Mouse (Mus musculus): ENCODE data around the gene Ift140.
A peak's percentile ranks its signal among the peaks of the same experiment; 100 is the strongest.
"Not testable (repeated sequence)": the region's sequence is repeated elsewhere in the genome, so short reads cannot be mapped to it uniquely, and the experiment has no call there.

Gene Ift140

DNA sequence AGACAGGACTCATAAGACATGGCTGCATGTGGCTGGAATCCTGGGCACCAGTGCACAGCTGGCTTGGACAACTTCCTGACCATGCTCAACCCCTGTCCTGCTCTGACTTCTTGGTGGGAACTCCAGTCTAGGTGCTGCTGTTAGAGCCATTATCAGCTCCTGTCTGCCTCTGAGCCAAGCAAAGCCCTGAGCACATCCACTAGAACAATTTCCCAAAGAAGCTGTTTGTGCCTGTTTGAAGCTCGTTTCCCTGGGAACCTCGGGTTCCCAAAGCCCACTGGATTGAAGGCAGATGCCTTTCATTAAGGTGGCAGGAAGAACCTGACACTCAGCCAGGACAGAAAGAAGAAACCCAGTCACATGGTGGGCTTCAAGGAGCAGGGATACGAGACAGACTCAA lies 104.5 kb downstream of the Ift140 start, which contains the start of gene Ptx4:
TSS of gene Ptx4 (plus strand) at position 355 of the 400 bp plus-strand sequence.
- no peak for DNase-seq

DNA sequence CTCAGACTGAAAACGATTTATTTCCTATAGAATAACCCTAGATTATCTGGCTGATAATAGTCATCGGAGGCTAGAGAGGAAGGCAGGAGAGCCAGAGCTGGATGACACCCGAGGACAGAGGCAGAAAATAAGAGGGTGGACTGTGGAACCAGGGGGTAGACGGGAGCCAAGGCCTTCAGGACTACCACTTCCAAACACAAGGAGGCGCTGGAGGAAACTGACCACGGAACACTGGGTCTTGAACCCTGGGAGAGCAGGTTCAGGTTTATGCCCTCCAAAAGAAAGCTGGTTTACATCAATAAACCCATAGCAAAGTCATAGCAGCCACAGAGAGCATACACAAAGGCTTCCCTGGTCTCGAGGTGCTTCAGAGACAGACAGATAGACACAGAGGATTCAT lies 108.1 kb downstream of the Ift140 start:
- DNase-seq, result peak; percentile 26 to 35

DNA sequence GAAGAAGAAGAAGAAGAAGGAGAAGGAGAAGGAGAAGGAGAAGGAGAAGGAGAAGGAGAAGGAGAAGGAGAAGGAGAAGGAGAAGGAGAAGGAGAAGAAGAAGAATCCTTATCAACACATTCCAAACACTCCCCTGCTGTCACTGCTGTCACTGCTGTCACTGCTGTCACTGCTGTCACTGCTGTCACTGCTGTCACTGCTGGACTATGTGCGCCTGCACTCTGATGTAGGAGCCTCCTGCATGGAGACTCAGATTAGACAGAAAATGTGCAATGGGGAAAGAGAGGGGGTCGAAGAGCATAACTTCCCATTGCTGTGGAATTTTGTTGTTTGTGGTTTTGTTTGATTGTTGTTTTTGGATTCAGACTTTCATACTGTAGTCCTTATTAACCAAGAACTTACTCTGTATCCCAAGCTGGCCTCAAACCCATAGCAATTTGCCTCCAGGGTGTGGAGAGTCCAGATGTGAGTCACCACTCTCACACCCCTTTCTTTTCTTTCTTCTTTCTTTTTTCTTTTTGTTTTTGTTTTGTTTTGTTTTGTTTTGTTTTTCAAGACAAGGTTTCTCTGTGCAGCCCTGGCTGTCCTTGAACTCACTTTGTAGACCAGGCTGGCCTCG lies 109.7 kb downstream of the Ift140 start:
- DNase-seq, result not testable (repeated sequence)

DNA sequence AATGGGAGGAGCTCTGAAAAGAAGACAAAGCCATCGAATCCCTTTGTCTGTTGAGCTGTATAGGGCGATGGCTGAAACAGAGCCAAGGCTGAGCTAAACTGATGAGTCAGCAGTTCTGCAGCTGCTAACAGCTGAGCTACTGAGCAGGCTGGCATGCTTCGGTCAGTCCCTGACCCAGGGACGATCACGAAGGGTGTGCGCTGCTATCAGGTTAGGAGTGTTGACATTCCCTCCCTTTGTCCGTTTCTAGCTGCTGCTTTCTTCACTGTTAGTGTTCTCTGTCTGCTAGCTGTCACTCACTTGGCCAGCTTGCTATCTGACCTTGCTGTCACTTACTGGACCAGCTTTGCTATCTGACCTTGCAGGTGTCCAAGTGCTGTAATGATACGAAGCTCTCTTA lies 111.2 kb downstream of the Ift140 start:
- peak in 1 of 2 experiments; percentile 16 for DNase-seq

DNA sequence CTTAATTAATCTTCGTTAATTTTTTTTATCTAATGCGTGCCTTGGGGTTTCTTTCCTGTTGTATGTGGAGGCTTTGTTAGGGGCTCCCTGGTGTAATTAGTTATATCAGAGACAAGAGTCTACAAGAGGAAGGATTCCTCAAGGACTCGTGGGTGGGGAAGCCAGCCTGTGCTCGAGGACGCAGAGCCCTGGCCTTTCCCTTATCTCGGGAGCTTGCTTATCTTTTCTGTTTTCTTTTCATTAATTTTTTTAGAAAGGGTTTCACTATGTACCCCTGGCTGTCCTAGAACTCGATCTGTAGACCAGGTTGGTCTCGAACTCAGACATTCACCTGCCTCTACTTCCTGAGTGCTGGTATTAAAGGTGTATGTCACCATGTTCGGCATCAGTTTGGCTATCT lies 111.8 kb downstream of the Ift140 start:
- no peak for DNase-seq

DNA sequence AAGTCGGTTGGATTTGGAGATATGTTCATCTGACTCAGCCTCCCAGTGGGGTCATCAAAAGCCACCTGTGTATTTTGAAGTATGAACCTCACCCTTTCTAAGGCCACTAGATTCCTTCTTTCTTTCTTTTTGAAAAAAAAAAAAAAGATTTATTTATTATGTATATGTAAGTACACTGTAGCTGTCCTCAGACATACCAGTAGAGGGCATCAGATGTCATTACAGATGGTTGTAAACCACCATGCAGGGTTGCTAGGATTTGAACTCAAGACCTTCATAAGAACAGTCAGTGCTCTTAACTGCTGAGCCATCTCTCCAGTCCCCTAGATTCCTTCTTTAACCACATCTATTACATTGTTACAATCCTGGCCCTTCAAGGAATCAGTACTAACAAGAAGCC lies 114.2 kb downstream of the Ift140 start:
- no peak for DNase-seq

DNA sequence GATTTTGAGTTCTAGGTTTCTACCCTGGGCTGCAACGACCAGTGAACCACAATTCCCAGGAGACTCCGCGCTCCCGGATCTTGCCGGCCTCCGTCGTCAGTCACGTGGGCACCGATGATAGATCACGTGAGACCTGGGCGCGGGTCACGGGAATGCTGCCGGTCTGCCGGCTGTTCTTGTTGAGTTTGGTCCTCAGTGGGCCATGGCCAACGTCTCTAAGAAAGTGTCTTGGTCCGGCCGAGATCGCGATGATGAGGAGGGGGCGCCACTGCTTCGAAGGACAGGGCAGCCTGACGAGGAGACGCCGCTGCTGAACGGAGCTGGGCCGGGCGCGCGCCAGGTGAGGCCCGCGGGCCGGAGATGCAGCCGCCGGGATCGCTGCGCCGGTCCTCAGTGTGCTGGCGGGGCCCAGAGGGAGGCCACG lies 117.4 kb downstream of the Ift140 start, which contains the start of gene Clcn7:
TSS of gene Clcn7 (plus strand) at position 117 of the 424 bp plus-strand sequence.
- DNase-seq, result peak; percentile 95 to 97

DNA sequence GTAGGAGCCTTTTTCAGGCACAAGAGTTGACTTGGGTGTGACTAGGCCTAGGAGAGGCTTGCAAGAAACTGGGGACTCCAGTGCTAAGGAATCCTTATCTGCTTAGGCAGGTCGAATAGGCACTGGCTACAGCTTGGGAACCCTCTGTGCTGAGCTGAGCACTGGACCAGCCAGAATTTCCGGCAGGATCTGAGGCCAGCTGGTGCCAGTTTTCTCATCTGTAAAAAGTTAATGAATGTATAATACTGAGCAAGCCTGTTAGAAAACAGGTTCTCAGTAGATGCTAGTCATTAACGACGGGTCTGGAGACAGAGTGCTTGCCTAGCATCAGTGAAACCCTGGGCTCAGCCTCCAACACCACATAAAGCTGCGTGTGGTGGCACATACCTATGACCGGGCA lies 119.7 kb downstream of the Ift140 start:
- DNase-seq, result peak in 1 of 2 experiments; percentile 8

DNA sequence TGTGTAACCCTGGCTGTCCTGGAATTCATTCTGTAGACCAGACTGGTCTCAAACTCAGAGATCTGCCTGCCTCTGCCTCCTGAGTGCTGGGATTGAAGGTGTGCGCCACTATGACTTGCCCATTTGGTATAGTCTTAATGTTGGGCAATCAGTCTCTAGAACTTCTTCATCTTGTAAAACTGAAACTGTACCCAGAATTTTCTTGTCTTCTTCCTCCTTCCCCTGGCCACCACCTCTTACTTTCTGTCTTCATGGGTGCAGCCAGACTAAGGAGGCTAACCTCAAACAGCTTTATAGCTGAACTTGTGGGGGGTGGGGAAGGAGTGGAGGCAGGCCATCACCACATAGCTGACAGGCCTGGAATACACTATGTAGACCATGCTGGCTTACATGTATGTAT lies 122.9 kb downstream of the Ift140 start:
- no peak for DNase-seq

DNA sequence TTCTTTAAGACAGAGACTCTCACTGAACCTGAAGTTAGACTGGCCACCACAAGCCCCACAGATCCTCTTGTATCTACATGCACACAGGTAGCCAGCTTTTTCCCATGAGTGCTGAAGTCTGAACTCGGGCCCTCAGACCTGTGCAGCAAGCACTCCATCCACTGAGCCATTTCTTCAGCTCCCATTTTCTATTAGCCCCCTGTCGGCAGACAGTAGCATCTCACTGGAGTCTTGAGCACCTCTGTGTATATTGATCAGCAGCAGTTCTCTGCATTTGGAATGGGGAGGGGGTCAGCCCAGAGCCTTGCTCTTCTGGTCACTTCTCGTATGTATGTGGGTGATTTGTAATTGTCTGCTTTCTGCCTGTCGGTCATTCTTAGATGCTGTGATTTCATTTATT lies 124.1 kb downstream of the Ift140 start:
- peak; percentile 18 to 31 for DNase-seq
